Mouse (Mus musculus): ENCODE measurements at regions not wholly inside any gene's neighbourhood (a gene's known extent, or its start where the extent isn't known, plus 50 kb on each side); places are given as distances from the start of the nearest gene placed in this dataset.
A peak's percentile ranks its signal among the peaks of the same experiment; 100 is the strongest.
"Not testable (repeated sequence)": the region's sequence is repeated elsewhere in the genome, so short reads cannot be mapped to it uniquely, and the experiment has no call there.

DNA sequence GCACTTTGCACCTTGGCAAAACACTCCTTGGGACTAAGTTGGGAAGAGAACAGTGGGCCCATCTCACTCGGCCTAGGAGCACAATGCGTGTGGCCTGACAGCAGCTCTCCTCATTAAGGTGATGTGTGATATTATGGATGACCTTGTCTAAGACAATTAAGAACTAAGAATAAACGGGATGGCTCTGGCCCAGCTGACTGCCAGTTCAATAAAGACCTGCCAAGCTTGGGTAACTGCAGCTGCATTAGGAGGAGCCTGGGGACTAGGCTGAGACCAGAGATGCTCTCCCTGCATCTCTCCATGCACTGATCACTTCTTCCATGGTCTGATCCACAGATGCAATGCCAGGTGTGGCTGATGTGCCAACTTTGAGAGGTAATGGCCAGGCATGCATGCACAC, 356.7 kb downstream of the Fut8 start:
- Histone ChIP-seq H3K9ac (no peak overlapping the region), H3K4me3 (no peak overlapping the region), H3K27me3 (no peaks in the 10 kb centered on the region), H3K4me1 (peaks cover 20% of the 10 kb centered on the region), H3K9me3 (no peaks in the 10 kb centered on the region), H3K36me3 (no peaks in the 10 kb centered on the region), H3K27ac (no peak overlapping the region), H3K4me2 (replicated peaks) (no peak overlapping the region)
- ATAC-seq (ENCODE audit: insufficient number of reproducible peaks, insufficient read depth, low FRiP score, low TSS enrichment): no peak
- WGBS: 81% methylated on average over 3 of the region's 3 CpGs

DNA sequence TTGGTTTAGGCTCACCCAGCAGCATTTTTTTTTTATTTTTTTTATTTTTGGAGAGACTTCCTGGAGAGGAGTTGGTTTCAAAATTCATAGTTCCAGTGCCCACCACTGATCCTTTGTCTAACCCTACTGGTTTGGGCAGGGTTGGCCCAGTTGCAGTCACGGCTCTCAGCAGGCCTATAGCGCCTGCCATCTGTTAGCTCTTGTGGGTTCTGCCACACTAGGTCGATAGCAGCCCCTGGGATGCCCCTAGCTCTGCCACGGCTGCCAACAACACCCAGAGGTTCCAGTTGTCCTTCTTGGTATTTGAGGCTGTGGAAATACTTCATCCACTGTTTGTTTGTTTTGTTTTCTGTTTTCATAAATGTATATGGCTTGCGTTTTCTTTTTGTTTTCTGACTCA, 357.9 kb downstream of the Fut8 start:
- WGBS: 79% methylated on average over 5 of the region's 5 CpGs
- no peaks in the 10 kb centered on the region for H3K9me3 ChIP-seq
- H3K36me3 ChIP-seq: no peaks in the 10 kb centered on the region
- H3K4me1 ChIP-seq: peaks cover 20% of the 10 kb centered on the region
- no peak overlapping the region for H3K4me2 ChIP-seq (replicated peaks)
- ATAC-seq (ENCODE audit: insufficient number of reproducible peaks, insufficient read depth, low FRiP score, low TSS enrichment): no peak
- no peak overlapping the region for H3K4me3 ChIP-seq
- H3K9ac ChIP-seq: no peak overlapping the region
- H3K27me3 ChIP-seq: no peaks in the 10 kb centered on the region
- H3K27ac ChIP-seq: no peak overlapping the region

DNA sequence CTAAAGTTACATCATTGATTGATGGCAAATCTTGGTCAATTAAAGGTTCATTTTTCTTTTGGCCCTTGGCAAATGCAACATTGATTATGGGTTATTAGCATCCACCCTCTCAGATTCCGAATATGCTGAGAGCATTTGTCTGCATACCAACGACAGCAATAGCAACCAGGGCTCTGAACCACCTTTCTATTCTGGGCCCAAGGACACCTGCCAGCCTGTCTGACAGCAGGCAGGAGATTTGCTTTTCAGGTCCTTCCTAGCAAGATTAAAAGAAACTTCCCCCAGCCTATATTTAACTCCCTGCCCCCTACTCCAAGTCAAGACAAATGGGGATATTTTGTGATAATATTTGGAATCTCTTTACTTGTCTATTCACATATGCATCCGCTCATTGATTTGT, 358.8 kb downstream of the Fut8 start:
- Histone ChIP-seq H3K9ac (no peak overlapping the region), H3K9me3 (no peaks in the 10 kb centered on the region), H3K27ac (no peak overlapping the region), H3K4me3 (no peak overlapping the region), H3K36me3 (no peaks in the 10 kb centered on the region), H3K4me1 (peaks cover 20% of the 10 kb centered on the region), H3K27me3 (no peaks in the 10 kb centered on the region), H3K4me2 (replicated peaks) (no peak overlapping the region)
- no peak for ATAC-seq (ENCODE audit: insufficient number of reproducible peaks, insufficient read depth, low FRiP score, low TSS enrichment)
- WGBS: 52% methylated on average over 3 of the region's 3 CpGs

DNA sequence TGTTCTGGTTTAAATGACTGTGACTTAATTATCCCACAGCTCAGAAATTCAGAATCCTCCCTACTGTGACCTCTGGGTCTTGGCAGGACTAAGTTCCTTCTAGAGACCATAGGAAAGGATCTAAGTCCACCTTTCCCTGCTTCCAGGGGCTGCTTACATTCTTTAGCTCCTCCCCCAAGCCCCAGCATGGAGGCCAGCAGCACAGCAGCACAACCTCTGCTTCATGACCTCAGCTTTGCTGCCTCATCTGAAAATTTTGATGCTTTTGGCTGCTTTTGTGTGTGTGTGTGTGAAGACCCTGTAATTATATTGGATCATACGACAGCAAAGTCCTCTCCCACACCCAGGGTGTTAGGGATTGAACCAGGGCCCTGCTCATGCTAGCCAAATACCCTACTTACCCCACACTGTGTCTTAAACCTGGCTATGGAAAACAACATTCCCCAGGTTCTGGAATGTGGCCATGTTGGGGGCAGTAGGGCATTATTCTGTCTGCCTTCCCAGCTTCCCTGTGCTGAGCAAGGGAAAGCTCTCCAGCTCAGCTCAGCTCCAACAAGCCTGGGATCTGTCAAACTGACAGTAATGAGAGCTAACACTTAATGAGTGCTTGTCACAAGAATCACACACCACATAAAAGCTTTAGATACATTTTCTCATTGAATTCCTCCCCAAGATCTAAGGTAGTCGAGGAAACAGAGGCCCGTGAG, 359.9 kb downstream of the Fut8 start:
- WGBS: 22% methylated on average over 3 of the region's 3 CpGs

DNA sequence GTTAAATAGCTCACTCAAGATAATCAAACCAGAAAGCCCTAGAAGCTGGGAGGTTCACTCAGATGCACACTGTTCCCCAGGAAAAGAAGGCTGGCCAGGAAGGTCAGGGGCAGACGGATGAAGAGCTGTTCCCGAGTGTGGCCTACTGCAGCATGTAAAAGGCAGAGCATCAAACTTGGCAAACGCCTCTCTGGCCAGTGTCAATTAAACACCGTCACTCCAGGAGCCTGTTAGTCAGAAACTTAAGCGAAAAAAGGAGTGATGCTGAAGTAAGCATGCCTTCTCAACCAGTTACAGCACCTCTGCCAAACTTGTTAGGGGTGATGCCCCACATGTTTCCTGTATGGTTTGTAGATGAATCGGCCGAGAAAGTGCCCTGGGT, 360.4 kb downstream of the Fut8 start:
- H3K4me2 ChIP-seq (replicated peaks): no peak overlapping the region
- WGBS: 44% methylated on average over 7 of the region's 7 CpGs
- H3K36me3 ChIP-seq: no peaks in the 10 kb centered on the region
- no peaks in the 10 kb centered on the region for H3K27me3 ChIP-seq
- H3K9ac ChIP-seq: no peak overlapping the region
- no peak for ATAC-seq (ENCODE audit: insufficient number of reproducible peaks, insufficient read depth, low FRiP score, low TSS enrichment)
- no peaks in the 10 kb centered on the region for H3K9me3 ChIP-seq
- H3K27ac ChIP-seq: no peak overlapping the region
- H3K4me3 ChIP-seq: no peak overlapping the region
- peaks cover 20% of the 10 kb centered on the region for H3K4me1 ChIP-seq

More for the DNA sequence above, 359.9 kb downstream of the Fut8 start:
- no peaks in the 10 kb centered on the region for H3K9me3 ChIP-seq
- H3K4me3 ChIP-seq: no peak overlapping the region
- no peaks in the 10 kb centered on the region for H3K36me3 ChIP-seq
- peak; percentile 75; the same call in 1 of the 2 replicates for ATAC-seq (ENCODE audit: insufficient number of reproducible peaks, insufficient read depth, low FRiP score, low TSS enrichment)
- peak overlapping the region; percentile 26 for H3K27ac ChIP-seq
- no peak overlapping the region for H3K4me2 ChIP-seq (replicated peaks)
- H3K27me3 ChIP-seq: no peaks in the 10 kb centered on the region
- peaks cover 20% of the 10 kb centered on the region for H3K4me1 ChIP-seq
- H3K9ac ChIP-seq: no peak overlapping the region

DNA sequence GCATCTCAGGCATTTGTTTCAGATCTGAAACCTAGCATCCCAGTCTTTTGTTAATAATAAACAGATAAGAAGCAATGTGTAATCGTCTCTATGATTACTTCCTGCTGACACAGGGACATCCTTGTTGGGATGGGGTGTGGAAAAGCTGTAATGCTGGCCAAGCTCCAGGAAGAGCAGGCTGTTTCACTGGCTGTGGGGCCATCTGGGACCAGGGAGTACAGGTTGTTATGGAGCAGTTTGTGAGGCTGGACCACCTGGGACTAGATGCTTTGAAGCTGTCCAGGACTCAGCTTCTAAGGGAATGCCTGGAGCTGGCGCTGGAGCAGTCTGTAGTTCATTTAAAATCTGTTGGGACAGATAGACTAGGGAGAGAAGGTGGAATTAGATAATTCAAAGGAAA, 361.5 kb downstream of the Fut8 start:
- Histone ChIP-seq H3K4me2 (replicated peaks) (no peak overlapping the region), H3K27me3 (no peaks in the 10 kb centered on the region), H3K9me3 (no peaks in the 10 kb centered on the region), H3K27ac (no peak overlapping the region), H3K4me3 (no peak overlapping the region), H3K36me3 (no peaks in the 10 kb centered on the region), H3K9ac (no peak overlapping the region), H3K4me1 (peaks cover 20% of the 10 kb centered on the region)
- 56% methylated on average over 2 of the region's 2 CpGs for WGBS
- no peak for ATAC-seq (ENCODE audit: insufficient number of reproducible peaks, insufficient read depth, low FRiP score, low TSS enrichment)

DNA sequence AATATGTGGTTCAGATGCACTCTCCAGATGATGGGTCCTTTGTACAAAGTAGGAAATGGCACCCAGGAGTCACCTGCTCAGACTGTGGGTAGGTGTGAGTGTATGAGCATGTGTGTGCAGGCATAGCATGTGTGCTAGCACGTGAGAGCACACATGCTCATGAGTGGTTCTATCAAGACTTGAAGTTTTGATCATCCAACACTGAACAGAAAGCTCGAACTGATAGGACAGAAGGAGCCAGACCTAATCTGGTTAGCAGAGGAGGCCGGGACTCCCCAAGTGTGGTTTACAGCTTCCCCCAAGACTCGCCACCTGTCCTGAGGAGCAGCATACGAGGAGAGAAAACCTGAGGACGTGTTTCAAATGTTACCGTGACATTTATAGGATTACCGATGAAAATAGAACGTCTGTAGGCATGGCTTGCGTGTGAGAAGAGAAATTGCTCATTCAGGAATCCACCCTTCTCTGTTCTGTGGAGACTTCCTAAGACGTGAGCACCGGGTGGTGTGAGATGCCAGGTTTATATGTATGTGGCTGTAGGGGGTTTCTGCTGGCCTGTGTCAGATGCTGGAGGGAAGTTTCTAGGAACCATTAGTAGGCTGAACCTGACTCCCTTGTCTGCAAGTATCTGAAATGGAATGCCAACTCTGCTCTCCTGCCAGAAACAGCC, 366.0 kb downstream of the Fut8 start:
- Histone ChIP-seq H3K9ac (no peak overlapping the region), H3K4me3 (no peak overlapping the region), H3K4me2 (replicated peaks) (no peak overlapping the region), H3K27me3 (no peaks in the 10 kb centered on the region), H3K4me1 (peaks cover 6% of the 10 kb centered on the region; the same call in 1 of the 2 replicates), H3K27ac (no peak overlapping the region), H3K9me3 (no peaks in the 10 kb centered on the region), H3K36me3 (no peaks in the 10 kb centered on the region)
- ATAC-seq (ENCODE audit: insufficient number of reproducible peaks, insufficient read depth, low FRiP score, low TSS enrichment): no peak
- 83% methylated on average over 12 of the region's 12 CpGs for WGBS

DNA sequence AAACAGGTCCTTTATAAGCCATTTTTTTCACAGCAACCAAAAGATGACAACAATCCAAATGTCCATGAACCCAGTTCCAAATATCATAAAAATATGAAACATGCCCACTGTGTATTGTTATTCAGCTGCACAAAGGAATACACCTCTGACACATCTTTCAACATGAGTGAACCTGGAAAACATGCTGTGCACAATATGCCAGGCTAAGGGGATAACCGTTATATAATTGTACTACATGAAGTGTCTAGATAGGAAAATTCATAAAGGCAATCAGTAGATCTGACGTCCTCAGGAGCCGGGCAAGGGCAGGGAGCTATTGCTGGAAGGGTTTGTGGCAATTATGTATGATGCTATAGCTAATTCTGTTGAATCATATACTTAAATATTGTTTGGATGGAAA, 379.6 kb downstream of the Fut8 start:
- H3K27ac ChIP-seq: no peak overlapping the region
- no peaks in the 10 kb centered on the region for H3K27me3 ChIP-seq
- WGBS: 88% methylated on average over 3 of the region's 3 CpGs
- no peak overlapping the region for H3K4me3 ChIP-seq
- H3K9ac ChIP-seq: no peak overlapping the region
- H3K9me3 ChIP-seq: no peaks in the 10 kb centered on the region
- H3K4me1 ChIP-seq: no peaks in the 10 kb centered on the region
- H3K4me2 ChIP-seq (replicated peaks): no peak overlapping the region
- H3K36me3 ChIP-seq: no peaks in the 10 kb centered on the region
- ATAC-seq (ENCODE audit: insufficient number of reproducible peaks, insufficient read depth, low FRiP score, low TSS enrichment): no peak

DNA sequence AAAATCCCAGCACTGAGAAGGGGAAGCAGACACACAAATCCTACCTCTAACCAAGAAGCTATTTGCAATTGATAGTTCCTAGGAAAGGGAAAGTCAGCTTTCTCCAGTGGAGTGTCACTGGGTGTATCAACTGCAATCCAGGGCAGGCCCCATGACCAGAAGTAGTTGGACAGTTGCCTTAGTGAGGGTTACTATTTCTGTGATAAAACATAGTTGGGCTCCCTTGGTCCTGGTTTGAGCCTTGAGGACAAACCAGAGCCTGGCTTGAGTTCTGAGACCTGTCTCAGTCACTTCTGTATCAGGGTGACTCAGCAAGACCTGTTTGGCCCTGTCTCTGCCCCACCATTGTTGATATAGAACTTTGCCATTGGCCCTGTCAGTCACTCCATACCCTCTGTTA, 384.3 kb downstream of the Fut8 start:
- H3K27me3 ChIP-seq: no peaks in the 10 kb centered on the region
- no peaks in the 10 kb centered on the region for H3K36me3 ChIP-seq
- ATAC-seq (ENCODE audit: insufficient number of reproducible peaks, insufficient read depth, low FRiP score, low TSS enrichment): no peak
- no peaks in the 10 kb centered on the region for H3K9me3 ChIP-seq
- H3K4me3 ChIP-seq: no peak overlapping the region
- H3K27ac ChIP-seq: no peak overlapping the region
- H3K4me1 ChIP-seq: no peaks in the 10 kb centered on the region
- no peak overlapping the region for H3K9ac ChIP-seq
- no peak overlapping the region for H3K4me2 ChIP-seq (replicated peaks)

DNA sequence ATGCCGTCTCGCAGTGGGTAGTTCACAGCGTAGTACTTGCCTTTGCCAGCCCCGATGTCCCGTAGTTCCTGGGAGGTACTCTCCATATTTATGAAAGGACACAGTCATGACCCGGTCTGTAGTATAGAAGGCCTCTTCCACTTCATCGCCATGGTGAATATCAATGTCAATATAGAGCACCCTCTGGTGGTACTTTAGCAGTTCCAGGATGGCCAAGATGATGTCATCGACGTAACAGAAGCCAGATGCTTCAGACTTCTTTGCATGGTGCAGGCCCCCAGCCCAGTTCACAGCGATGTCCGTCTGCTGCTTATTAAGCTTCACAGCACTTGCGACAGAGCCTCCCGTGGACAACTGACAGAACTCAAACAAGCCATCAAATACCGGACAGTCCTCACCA, 386.4 kb downstream of the Fut8 start:
- not testable (repeated sequence) for H3K4me2 ChIP-seq (replicated peaks); H3K4me1 ChIP-seq; H3K27me3 ChIP-seq; ATAC-seq (ENCODE audit: insufficient number of reproducible peaks, insufficient read depth, low FRiP score, low TSS enrichment); H3K27ac ChIP-seq; H3K9ac ChIP-seq; H3K4me3 ChIP-seq; H3K9me3 ChIP-seq; H3K36me3 ChIP-seq
- 76% methylated on average over 14 of the region's 14 CpGs for WGBS

DNA sequence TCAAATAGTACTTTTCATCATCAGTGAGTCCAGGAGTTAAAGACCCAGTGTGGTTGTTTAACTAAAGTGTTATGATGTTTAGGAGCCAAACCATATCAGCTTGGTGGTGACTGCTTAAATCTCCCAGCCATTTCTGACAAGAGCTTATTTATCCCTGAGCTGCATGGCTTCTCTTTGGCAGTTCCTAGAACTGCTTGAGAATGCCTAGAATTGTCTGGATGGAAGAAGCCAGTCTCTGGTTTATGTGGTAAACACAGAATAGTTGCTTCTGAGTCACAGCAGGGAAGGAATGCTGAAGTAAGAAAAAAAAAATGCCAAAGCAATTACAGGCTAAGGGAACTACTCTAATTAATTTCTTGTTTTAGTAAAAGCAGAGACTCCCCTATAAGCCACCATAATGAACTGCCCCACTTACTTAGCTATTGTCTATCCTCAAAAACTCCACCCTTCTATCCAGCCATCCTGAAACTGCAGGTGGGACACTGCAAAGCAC, 390.5 kb downstream of the Fut8 start:
- no peak for ATAC-seq (ENCODE audit: insufficient number of reproducible peaks, insufficient read depth, low FRiP score, low TSS enrichment)
- no peak overlapping the region for H3K4me3 ChIP-seq

DNA sequence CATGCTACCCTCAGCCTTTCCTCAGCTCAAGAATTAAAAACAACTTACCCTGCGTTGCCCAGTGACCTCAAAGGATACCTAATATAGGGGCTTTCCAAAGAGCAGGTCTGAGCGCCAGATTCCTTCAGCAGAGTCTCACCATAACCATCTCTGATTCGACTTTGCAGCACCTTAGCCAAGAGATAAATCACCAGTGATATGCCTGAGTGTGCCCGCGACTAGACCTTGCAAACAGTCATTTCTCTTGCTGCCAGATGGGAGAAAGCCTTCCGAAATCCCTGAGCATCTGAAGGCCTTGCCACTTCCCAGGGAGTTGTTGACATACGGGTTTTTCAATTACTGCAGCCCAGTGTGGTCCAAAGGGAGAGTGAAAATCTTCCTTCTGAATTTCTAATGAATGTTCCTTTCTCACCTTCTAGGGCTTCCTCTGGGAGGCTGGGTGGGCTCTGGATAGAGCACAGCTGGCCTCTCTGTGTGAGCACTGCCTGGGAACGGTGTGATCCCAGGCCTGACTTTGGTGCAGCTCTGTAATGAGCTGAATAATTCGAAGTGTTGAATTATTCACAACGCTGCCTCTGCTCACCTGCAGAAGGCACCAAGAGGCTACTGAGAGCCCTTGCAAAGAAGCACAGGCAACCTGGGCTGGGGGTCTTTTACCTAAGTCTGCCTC, 396.2 kb downstream of the Fut8 start:
- no peak for ATAC-seq (ENCODE audit: insufficient number of reproducible peaks, insufficient read depth, low FRiP score, low TSS enrichment)
- 46% methylated on average over 10 of the region's 10 CpGs for WGBS
- H3K27ac ChIP-seq: no peak overlapping the region

More for the DNA sequence above, 390.5 kb downstream of the Fut8 start:
- H3K27me3 ChIP-seq: no peaks in the 10 kb centered on the region
- H3K4me1 ChIP-seq: no peaks in the 10 kb centered on the region
- H3K9me3 ChIP-seq: no peaks in the 10 kb centered on the region
- no peak overlapping the region for H3K4me2 ChIP-seq (replicated peaks)
- no peak overlapping the region for H3K9ac ChIP-seq
- H3K36me3 ChIP-seq: no peaks in the 10 kb centered on the region
- no peak overlapping the region for H3K27ac ChIP-seq

More for the DNA sequence above, 396.2 kb downstream of the Fut8 start:
- H3K27me3 ChIP-seq: no peaks in the 10 kb centered on the region
- no peaks in the 10 kb centered on the region for H3K4me1 ChIP-seq
- H3K9ac ChIP-seq: no peak overlapping the region
- no peak overlapping the region for H3K4me3 ChIP-seq
- no peaks in the 10 kb centered on the region for H3K36me3 ChIP-seq
- no peak overlapping the region for H3K4me2 ChIP-seq (replicated peaks)
- H3K9me3 ChIP-seq: no peaks in the 10 kb centered on the region
